Mouse (Mus musculus) MEL (cell line): Measurements from ENCODE around the gene Prkcg. TPM values are rescaled to one million over a fixed set of nuclear protein-coding genes. Genes with fewer than 3 reads are reported as not detected.
"Not testable (repeated sequence)": the region's sequence is repeated elsewhere in the genome, so short reads cannot be mapped to it uniquely, and the experiment has no call there.

Experiments
- DNase-seq: peaks from one replicate; pipeline ENCODE4 v3.0.0; 2011; ENCODE audit warnings: low read depth, low spot score
- H3K27ac ChIP-seq: 2 replicates; pipeline ENCODE4 v1.5.1; 2012; ENCODE audit warnings: low read depth, mild to moderate bottlenecking, control low read depth, low read length, moderate library complexity; ENCODE audit not compliant: control insufficient read depth
- H3K27me3 ChIP-seq, 2 experiments: fragments of 150-350 bp in 1 of 2; sonication (generic) in 1 of 2; 2 replicates each; pipeline ENCODE4 v1.6.1; 2012; ENCODE audit warnings: low read length in 2 of 2, mild to moderate bottlenecking in 2 of 2, improper control_type of control experiment in 1 of 2, moderate library complexity in 1 of 2; ENCODE audit not compliant: insufficient read depth in 2 of 2, control insufficient read depth in 1 of 2
- H3K36me3 ChIP-seq, 2 experiments: 2 replicates each; pipeline ENCODE4 v1.6.1; 2012 to 2014; ENCODE audit warnings: low read length in 2 of 2, improper control_type of control experiment in 1 of 2, inconsistent platforms in 1 of 2, mild to moderate bottlenecking in 1 of 2; ENCODE audit not compliant: insufficient read depth in 2 of 2, control insufficient read depth in 1 of 2
- H3K4me1 ChIP-seq, 2 experiments: fragments of 150-350 bp in 1 of 2; sonication (generic) in 1 of 2; 2 replicates each; pipeline ENCODE4 v1.6.1; 2012; ENCODE audit warnings: low read length in 2 of 2, improper control_type of control experiment in 1 of 2, mild to moderate bottlenecking in 1 of 2; ENCODE audit not compliant: insufficient read depth in 2 of 2, control insufficient read depth in 1 of 2
- H3K4me3 ChIP-seq, 2 experiments: fragments of 150-350 bp in 1 of 2; sonication (generic) in 1 of 2; 2 replicates each; pipeline ENCODE4 v1.5.1; 2012; ENCODE audit warnings: low read depth in 2 of 2, low read length in 2 of 2, mild to moderate bottlenecking in 2 of 2, moderate library complexity in 2 of 2, control low read depth in 1 of 2, improper control_type of control experiment in 1 of 2; ENCODE audit not compliant: control insufficient read depth in 1 of 2, insufficient read depth in 1 of 2
- H3K79me2 ChIP-seq: 2 replicates; pipeline ENCODE4 v1.6.1; 2012; ENCODE audit warnings: mild to moderate bottlenecking, low read length, moderate library complexity; ENCODE audit not compliant: control insufficient read depth, poor library complexity, insufficient read depth
- H3K9ac ChIP-seq: 2 replicates; pipeline ENCODE4 v1.6.1; 2012; ENCODE audit warnings: low read depth, mild to moderate bottlenecking, control low read depth, low read length, moderate library complexity; ENCODE audit not compliant: control insufficient read depth, poor library complexity, severe bottlenecking
- H3K9me3 ChIP-seq: fragments of 150-350 bp; sonication (generic); replicated peaks from 2 replicates; pipeline ENCODE4 v1.6.1; 2012; ENCODE audit warnings: mild to moderate bottlenecking, low read length, improper control_type of control experiment, moderate library complexity; ENCODE audit not compliant: insufficient read depth
- CHD1 ChIP-seq: IDR thresholded peaks from 2 replicates; pipeline ENCODE4 v1.6.1; 2012; ENCODE audit warnings: low read depth, mild to moderate bottlenecking, inconsistent platforms, low read length, improper control_type of control experiment
- CHD2 ChIP-seq: IDR thresholded peaks from 2 replicates; pipeline ENCODE4 v1.6.1; 2011; ENCODE audit warnings: low read length, improper control_type of control experiment
- GABPA ChIP-seq: IDR thresholded peaks from 2 replicates; pipeline ENCODE4 v1.6.1; 2012; ENCODE audit warnings: low read depth, mild to moderate bottlenecking, inconsistent platforms, low read length, improper control_type of control experiment, moderate library complexity
- HCFC1 ChIP-seq: IDR thresholded peaks from 2 replicates; pipeline ENCODE4 v1.6.1; 2012; ENCODE audit warnings: low read depth, mild to moderate bottlenecking, inconsistent platforms, low read length, improper control_type of control experiment, moderate library complexity
- MEF2A ChIP-seq: IDR thresholded peaks from 2 replicates; pipeline ENCODE4 v1.6.1; 2014; ENCODE audit warnings: low read depth, mild to moderate bottlenecking, inconsistent platforms, low read length, improper control_type of control experiment; ENCODE audit not compliant: poor library complexity, insufficient replicate concordance, severe bottlenecking; ENCODE audit errors: extremely low read depth
- NELFE ChIP-seq: IDR thresholded peaks from 2 replicates; pipeline ENCODE4 v1.6.1; 2011; ENCODE audit warnings: low read depth, low read length, improper control_type of control experiment
- NRF1 ChIP-seq: IDR thresholded peaks from 2 replicates; pipeline ENCODE4 v1.6.1; 2014; ENCODE audit warnings: low read depth, mild to moderate bottlenecking, inconsistent platforms, low read length, improper control_type of control experiment, moderate library complexity; ENCODE audit not compliant: poor library complexity, insufficient read depth, severe bottlenecking
- POLR2AphosphoS2 ChIP-seq: IDR thresholded peaks from 2 replicates; pipeline ENCODE4 v1.6.1; 2011; ENCODE audit warnings: low read length, improper control_type of control experiment
- SMC3 ChIP-seq: IDR thresholded peaks from 2 replicates; pipeline ENCODE4 v1.6.1; 2011; ENCODE audit warnings: low read depth, low read length, improper control_type of control experiment
- UBTF ChIP-seq: IDR thresholded peaks from 2 replicates; pipeline ENCODE4 v1.6.1; 2012; ENCODE audit warnings: low read depth, mild to moderate bottlenecking, inconsistent platforms, low read length, improper control_type of control experiment, moderate library complexity, borderline replicate concordance; ENCODE audit not compliant: insufficient read depth
- USF2 ChIP-seq, 2 experiments: IDR thresholded peaks; 2 replicates each; pipeline ENCODE4 v1.6.1; 2011 to 2012; ENCODE audit warnings: improper control_type of control experiment in 2 of 2, low read length in 2 of 2, borderline replicate concordance in 1 of 2, inconsistent platforms in 1 of 2, low read depth in 1 of 2, mild to moderate bottlenecking in 1 of 2; ENCODE audit not compliant: insufficient read depth in 1 of 2
- ZC3H11A ChIP-seq: IDR thresholded peaks from 2 replicates; pipeline ENCODE4 v1.6.1; 2012; ENCODE audit warnings: low read depth, mild to moderate bottlenecking, inconsistent platforms, low read length, improper control_type of control experiment
- ZKSCAN1 ChIP-seq: IDR thresholded peaks from 2 replicates; pipeline ENCODE4 v1.6.1; 2012; ENCODE audit warnings: low read depth, mild to moderate bottlenecking, inconsistent platforms, low read length, improper control_type of control experiment, moderate library complexity
- polyA plus RNA-seq, 2 experiments: library from polyadenylated mRNA; stranded (reverse) in 1 of 2; unstranded in 1 of 2; fragments of >175 nt in 1 of 2; fragments of >200 nt in 1 of 2; gene quantifications; 2 replicates each; pipeline versions ENCODE4 v1.2.1 to v1.2.4; 2012; ENCODE audit warnings: low replicate concordance in 2 of 2, low read depth in 1 of 2; ENCODE audit not compliant: insufficient read length in 2 of 2, insufficient read depth in 1 of 2, missing spikeins in 1 of 2
- total RNA-seq: library from RNA; depleted of rRNA; stranded (reverse); fragments of 300-350 nt; gene quantifications from 2 replicates; pipeline ENCODE4 v1.2.3, GENCODE M21; 2012

The Prkcg gene
- total and polyA plus RNA-seq, 3 experiments: 0.10 TPM; not detected in 2

GRCm38 (mm10) chr7:3275455-3276170 is 13.4 kb upstream of the Prkcg start:
- TF ChIP-seq NRF1: no peak
- TF ChIP-seq GABPA: no peak
- TF ChIP-seq ZC3H11A: no peak
- no peak for TF ChIP-seq MEF2A
- TF ChIP-seq NELFE: no peak
- Histone ChIP-seq H3K36me3 (no peaks in the 10 kb centered on the region), H3K27ac (no peak overlapping the region), H3K9ac (no peak overlapping the region), H3K9me3 (no peaks in the 10 kb centered on the region), H3K4me1 (peaks cover 0 to 4% of the 10 kb centered on the region in 2 experiments; a peak in 1 of 4 replicates), H3K27me3 (no peaks in the 10 kb centered on the region; a peak in 1 of 4 replicates), H3K79me2 (no peaks in the 10 kb centered on the region), H3K4me3 (no peak overlapping the region)
- DNase-seq: no peak

- H3K4me1 ChIP-seq, H3K4me3 ChIP-seq, DNase-seq, H3K9me3 ChIP-seq, H3K27ac ChIP-seq, H3K36me3 ChIP-seq, H3K27me3 ChIP-seq, H3K79me2 ChIP-seq, H3K9ac ChIP-seq: not testable (repeated sequence)
Measured at GRCm38 (mm10) chr7:3276781-3277180, 12.2 kb upstream of the Prkcg start.

- Histone ChIP-seq H3K79me2 (no peaks in the 10 kb centered on the region), H3K36me3 (peaks cover 0 to 12% of the 10 kb centered on the region in 2 experiments; a peak in 2 of 4 replicates), H3K9ac (no peak overlapping the region), H3K27me3 (no peaks in the 10 kb centered on the region; a peak in 1 of 4 replicates), H3K9me3 (no peaks in the 10 kb centered on the region), H3K27ac (no peak overlapping the region), H3K4me1 (peaks cover 0 to 14% of the 10 kb centered on the region in 2 experiments; a peak in 2 of 4 replicates), H3K4me3 (no peak overlapping the region)
- TF ChIP-seq HCFC1 (no peak), SMC3 (no peak), MEF2A (no peak), CHD1 (no peak), UBTF (no peak), CHD2 (no peak), POLR2AphosphoS2 (no peak), USF2 (IDR thresholded peaks at IDR 0.05; ENCODE audit: borderline replicate concordance in 1 of 2, insufficient read depth in 1 of 2, low read depth in 1 of 2, low read length in 2 of 2) (no peak), ZKSCAN1 (no peak)
- no peak for DNase-seq
Measured at GRCm38 (mm10) chr7:3280080-3280653, 8.8 kb upstream of the Prkcg start.
